Mouse (Mus musculus): ENCODE results near the gene Hist1h2bl. TPM values are rescaled to one million over a fixed set of nuclear protein-coding genes. Genes with fewer than 3 reads are reported as not detected.

Hist1h2bl gene
- total RNA-seq, 4 experiments from 2014 or later = 19.0 to 38.1 (median 29.8) TPM

Small RNAs within 50 kb of the gene (microRNA-seq; reads per million reads assigned to microRNA genes)
- gene Gm44357 (0 reads per million in 2 experiments), gene Gm44367 (0 reads per million in 2 experiments), gene Gm44454 (0 reads per million in 2 experiments)

Other genes starting within 250 kb of the Hist1h2bl start
- gene Nkapl, start 247.6 kb downstream of the Hist1h2bl start, total RNA-seq (2022) = 1 to 10 TPM; 1.2 to 2.1 (median 1.8) TPM
- 1 to 10 TPM; 2.5 to 4.9 (median 3.8) TPM for gene Zkscan4, start 237.2 kb downstream of the Hist1h2bl start, total RNA-seq (2022)
- gene Gm10065, start 236.7 kb downstream of the Hist1h2bl start, total RNA-seq (2022) = not detected
- gene AK157302, start 220.9 kb downstream of the Hist1h2bl start, total RNA-seq (2022) = 10 to 100 TPM in 2 of 4 experiments, 1 to 10 TPM in 2; 7.8 to 11.5 (median 10.3) TPM
- gene Gm11273, start 214.7 kb downstream of the Hist1h2bl start, total RNA-seq (2022) = 10 to 100 TPM; 48.5 to 62.2 (median 55.3) TPM
- 10 to 100 TPM; 20.4 to 30.2 (median 26.0) TPM for gene Zkscan8, start 185.0 kb downstream of the Hist1h2bl start, total RNA-seq (2022)
- not detected for gene Olfr1366, start 173.3 kb downstream of the Hist1h2bl start, total RNA-seq (2022)
- not detected for gene Olfr1535, start 156.2 kb downstream of the Hist1h2bl start, total RNA-seq (2022)
- not detected for gene Olfr1364, start 134.4 kb downstream of the Hist1h2bl start, total RNA-seq (2022)
- not detected for gene Olfr1362, start 102.1 kb downstream of the Hist1h2bl start, total RNA-seq (2022)
- gene Olfr11, start 73.6 kb downstream of the Hist1h2bl start, total RNA-seq (2022) = not detected
- not detected for gene Olfr1361, start 52.8 kb downstream of the Hist1h2bl start, total RNA-seq (2022)
- gene Olfr1360, start 38.7 kb downstream of the Hist1h2bl start, total RNA-seq (2022) = not detected
- gene Olfr1359, start 18.0 kb downstream of the Hist1h2bl start, total RNA-seq (2022) = not detected
- gene Hist1h2ai, start 279 bp upstream of the Hist1h2bl start, total RNA-seq (2022) = 1 to 10 TPM; 2.1 to 9.9 (median 7.2) TPM
- 10 to 100 TPM; 23.6 to 39.6 (median 35.8) TPM for gene Hist1h3h, start 1.5 kb upstream of the Hist1h2bl start, total RNA-seq (2022)
- gene Hist1h2bm, start 5.9 kb upstream of the Hist1h2bl start, total RNA-seq (2022) = 1 to 10 TPM; 3.7 to 7.9 (median 5.3) TPM
- gene Hist1h4j, start 18.9 kb upstream of the Hist1h2bl start, total RNA-seq (2022) = 10 to 100 TPM in 3 of 4 experiments, 1 to 10 TPM in 1; 7.2 to 11.3 (median 10.4) TPM
- 100 to 1,000 TPM in 3 of 4 experiments, 10 to 100 TPM in 1; 68.3 to 123 (median 109) TPM for gene Hist1h4k, start 34.4 kb upstream of the Hist1h2bl start, total RNA-seq (2022)
- 10 to 100 TPM in 1 of 4 experiments, 1 to 10 TPM in 3; 6.2 to 10.4 (median 7.6) TPM for gene Hist1h2ak, start 37.7 kb upstream of the Hist1h2bl start, total RNA-seq (2022)
- 10 to 100 TPM; 10.1 to 17.6 (median 15.3) TPM for gene Hist1h2bn, start 38.0 kb upstream of the Hist1h2bl start, total RNA-seq (2022)
- gene Hist1h1b, start 64.5 kb upstream of the Hist1h2bl start, total RNA-seq (2022) = 10 to 100 TPM; 13.2 to 18.9 (median 15.8) TPM
- 10 to 100 TPM; 45.2 to 52.5 (median 48.0) TPM for gene Hist1h3i, start 67.2 kb upstream of the Hist1h2bl start, total RNA-seq (2022)
- 1 to 10 TPM in 2 of 4 experiments, not detected in 2; 2.7 to 7.2 TPM for gene Hist1h2an, start 71.1 kb upstream of the Hist1h2bl start, total RNA-seq (2022)
- gene Hist1h2bp, start 71.3 kb upstream of the Hist1h2bl start, total RNA-seq (2022) = 10 to 100 TPM in 1 of 4 experiments, 1 to 10 TPM in 3; 6.0 to 15.5 (median 8.6) TPM
- 10 to 100 TPM; 62.2 to 78.1 (median 68.0) TPM for gene Hist1h2bq, start 94.1 kb upstream of the Hist1h2bl start, total RNA-seq (2022)
- 10 to 100 TPM in 3 of 4 experiments, 1 to 10 TPM in 1; 6.1 to 36.2 (median 24.9) TPM for gene Hist1h2ao, start 94.3 kb upstream of the Hist1h2bl start, total RNA-seq (2022)
- gene Hist1h4m, start 95.6 kb upstream of the Hist1h2bl start, total RNA-seq (2022) = 100 to 1,000 TPM; 110 to 175 (median 150) TPM
- gene Hist1h4n, start 116.1 kb upstream of the Hist1h2bl start, total RNA-seq (2022) = 100 to 1,000 TPM in 2 of 4 experiments, 10 to 100 TPM in 2; 56.8 to 227 (median 113) TPM
- 10 to 100 TPM; 19.8 to 45.6 (median 32.3) TPM for gene Hist1h2ap, start 117.4 kb upstream of the Hist1h2bl start, total RNA-seq (2022)
- 10 to 100 TPM; 63.3 to 78.8 (median 69.1) TPM for gene Hist1h2br, start 117.6 kb upstream of the Hist1h2bl start, total RNA-seq (2022)
- 1 to 10 TPM; 1.5 to 6.2 (median 3.6) TPM for gene Zfp184, start 229.0 kb upstream of the Hist1h2bl start, total RNA-seq (2022)